Mouse (Mus musculus) hematopoietic stem cell, adult 5-6 weeks (primary cell): ENCODE results near the gene Snx17. TPM values are rescaled to one million over a fixed set of nuclear protein-coding genes. Genes with fewer than 3 reads are reported as not detected.

Experiments
- ATAC-seq, 2 experiments: fragments of 125-278 bp in 1 of 2; replicated peaks in 1 of 2; 2 replicates each; pipeline ENCODE4 v1.8.0; 2016 to 2017; ENCODE audit warnings: inconsistent platforms in 2 of 2, mild to moderate bottlenecking in 2 of 2, moderate number of reproducible peaks in 2 of 2, low read depth in 1 of 2, moderate TSS enrichment in 1 of 2; ENCODE audit not compliant: low FRiP score in 2 of 2, poor library complexity in 2 of 2, severe bottlenecking in 2 of 2, insufficient read depth in 1 of 2, low TSS enrichment in 1 of 2
- total RNA-seq: library from RNA; stranded (forward); fragments of 172-1452, 232-1000 nt; gene quantifications from 2 replicates; pipeline ENCODE4 v1.2.3, GENCODE M21; 2017

Gene Snx17
- total RNA-seq, 1 experiment from 2014 or later = 37.6 TPM

GRCm38 (mm10) chr5:31219474-31219873, 26.4 kb downstream of the Snx17 start:
- ATAC-seq = no peak

GRCm38 (mm10) chr5:31219911-31220447, 27.0 kb downstream of the Snx17 start:
- ATAC-seq = peak; percentile 24; a peak in 2 of 4 replicates

GRCm38 (mm10) chr5:31220448-31221303, 27.6 kb downstream of the Snx17 start, which contains the start of gene Ppm1g:
Gene Ppm1g (minus strand): TSS chr5:31220687.
- ATAC-seq = peak; percentile 92 to 93

- 0 out of 4 replicates have a peak, but pooled peaks of 1 of the 2 experiments have one; percentile 1 for ATAC-seq
Observed at GRCm38 (mm10) chr5:31221304-31221945, 28.4 kb downstream of the Snx17 start.

GRCm38 (mm10) chr5:31222696-31223095, 29.7 kb downstream of the Snx17 start:
- no peak for ATAC-seq

GRCm38 (mm10) chr5:31226641-31227040, 33.6 kb downstream of the Snx17 start:
- no peak for ATAC-seq

- peak; percentile 97 for ATAC-seq
Observed at GRCm38 (mm10) chr5:31240637-31241521, 47.9 kb downstream of the Snx17 start, which contains the start of the genes Nrbp1 and Gm9970. Gene Nrbp1 (plus strand): TSS chr5:31240864. Gene Gm9970 (minus strand): TSS chr5:31241232.

- ATAC-seq = no peak; a peak in 1 of 4 replicates
Observed at GRCm38 (mm10) chr5:31241522-31242034, 48.6 kb downstream of the Snx17 start.

- no peak for ATAC-seq
Observed at GRCm38 (mm10) chr5:31242191-31242590, 49.2 kb downstream of the Snx17 start.

Other genes starting within 250 kb of the Snx17 start
- gene Cgref1, start 247.6 kb upstream of the Snx17 start, total RNA-seq = not detected in 2 replicates
- gene Preb, start 232.9 kb upstream of the Snx17 start, total RNA-seq = 56.5 and 72.3 TPM in 2 replicates
- gene Tcf23, start 224.6 kb upstream of the Snx17 start, total RNA-seq = not detected in 2 replicates
- 69.1 and 74.0 TPM in 2 replicates for gene Atraid, start 144.9 kb upstream of the Snx17 start, total RNA-seq
- gene Slc5a6, start 144.3 kb upstream of the Snx17 start, total RNA-seq = 5.1 and 6.7 TPM in 2 replicates
- gene Cad, start 138.4 kb upstream of the Snx17 start, total RNA-seq = 22.2 and 33.5 TPM in 2 replicates
- not detected in 2 replicates for gene Dnajc5g, start 86.9 kb upstream of the Snx17 start, total RNA-seq
- not detected in 2 replicates for gene Slc30a3, start 85.0 kb upstream of the Snx17 start, total RNA-seq
- not detected in 2 replicates for gene Trim54, start 76.5 kb upstream of the Snx17 start, total RNA-seq
- not detected in 2 replicates for gene Ucn, start 54.4 kb upstream of the Snx17 start, total RNA-seq
- 32.1 and 51.0 TPM in 2 replicates for gene Mpv17, start 39.0 kb upstream of the Snx17 start, total RNA-seq
- gene Gm29609, start 13.3 kb upstream of the Snx17 start, total RNA-seq = 1.2 TPM in 1 of 2 replicates, not detected in the other
- 64.3 and 83.3 TPM in 2 replicates for gene Gtf3c2, start 13.1 kb upstream of the Snx17 start, total RNA-seq
- gene Eif2b4, start 203 bp downstream of the Snx17 start, total RNA-seq = 11.4 and 16.0 TPM in 2 replicates
- 5.8 and 11.3 TPM in 2 replicates for gene Zfp513, start 9.1 kb downstream of the Snx17 start, total RNA-seq
- 130 and 218 TPM in 2 replicates for gene Ppm1g, start 27.5 kb downstream of the Snx17 start, total RNA-seq
- 112 and 130 TPM in 2 replicates for gene Nrbp1, start 47.6 kb downstream of the Snx17 start, total RNA-seq
- not detected in 2 replicates for gene Gm9970, start 48.0 kb downstream of the Snx17 start, total RNA-seq
- gene Krtcap3, start 58.5 kb downstream of the Snx17 start, total RNA-seq = 2.3 and 8.4 TPM in 2 replicates
- 27.6 and 67.0 TPM in 2 replicates for gene Ift172, start 97.9 kb downstream of the Snx17 start, total RNA-seq
- 1.6 and 2.6 TPM in 2 replicates for gene Fndc4, start 102.9 kb downstream of the Snx17 start, total RNA-seq
- 0.65 TPM in 1 of 2 replicates, not detected in the other for gene Gckr, start 104.2 kb downstream of the Snx17 start, total RNA-seq